Mouse (Mus musculus): ENCODE measurements around the gene 1810046K07Rik. TPM values are rescaled to one million over a fixed set of nuclear protein-coding genes. Genes with fewer than 3 reads are reported as not detected.

1810046K07Rik gene
- polyA plus RNA-seq, 1 experiment from 2014 or later = not detected

DNA sequence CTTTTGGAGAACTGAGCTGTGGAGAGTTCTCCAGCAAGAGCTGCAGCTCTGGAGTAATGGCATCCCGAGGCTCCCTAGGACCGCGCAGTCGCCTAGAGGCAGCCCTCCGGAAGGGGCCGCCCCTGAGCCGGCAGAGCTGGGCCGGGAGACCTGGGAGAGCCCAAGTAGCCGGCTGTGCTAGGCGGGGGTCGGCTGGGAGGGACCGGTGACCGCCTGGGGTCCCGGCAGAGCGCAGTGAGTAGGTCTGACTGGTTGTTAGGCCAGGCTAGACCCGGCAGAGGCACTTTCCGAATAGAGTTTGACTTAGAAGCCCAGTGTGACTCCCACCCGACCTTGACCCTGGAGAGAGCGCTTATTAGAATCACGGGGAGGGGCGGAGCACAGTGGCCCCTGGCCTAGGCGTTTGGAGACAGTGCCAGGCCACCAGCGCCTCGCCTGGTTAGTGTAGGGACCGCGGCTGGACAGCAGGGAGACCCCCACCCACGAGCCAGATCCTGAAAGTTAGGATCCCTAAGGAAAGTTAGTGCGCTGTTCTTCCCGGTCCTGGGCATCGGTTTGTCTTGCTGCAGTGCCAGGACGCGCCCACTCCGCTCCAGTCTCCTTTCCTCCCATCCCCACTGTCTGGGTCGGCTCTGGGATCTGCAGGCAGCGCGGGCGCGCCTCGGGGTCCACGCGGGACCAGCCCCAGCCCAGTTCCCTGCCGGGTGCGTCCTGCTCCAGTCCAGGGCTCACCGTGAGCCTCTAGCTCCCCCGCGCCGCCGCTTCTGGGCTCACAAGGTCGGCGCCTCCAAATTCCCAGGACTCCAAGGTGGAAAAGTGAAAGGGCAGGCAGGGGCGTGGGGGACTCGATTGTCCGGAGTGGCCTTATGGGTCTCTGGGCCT, 50.0 kb downstream of the 1810046K07Rik start, which contains the start of gene Colca2:
Gene Colca2, minus strand, starts transcription at position 70 of the 882 bp plus-strand sequence.
- peak within 1 kb of the TSS; percentile 72 for H3K27ac ChIP-seq (replicated peaks; ENCODE audit: low read depth, low read length)
- 0 out of 2 replicates have a peak, but pooled peaks cover 10% of the 10 kb centered on the region for H3K27me3 ChIP-seq (replicated peaks; ENCODE audit: control insufficient read depth, insufficient read depth, low read length)
- H3K4me1 ChIP-seq (ENCODE audit: control insufficient read depth, insufficient read depth, low read length) = peaks cover 5% of the 10 kb centered on the region
- H3K9me3 ChIP-seq (ENCODE audit: control insufficient read depth, low read length) = no peaks in the 10 kb centered on the region
- peak within 1 kb of the TSS; percentile 90 for H3K4me2 ChIP-seq (ENCODE audit: low read depth, low read length)
- H3K36me3 ChIP-seq (ENCODE audit: control insufficient read depth, insufficient read depth, low read length) = no peaks in the 10 kb centered on the region
- peak; percentile 95 for ATAC-seq (ENCODE audit: low read depth)
- peak within 1 kb of the TSS; percentile 61 for H3K4me3 ChIP-seq (ENCODE audit: low read depth, low read length)
- DNase-seq (ENCODE audit: low spot score) = peak; percentile 91
- under 1% methylated on average over 46 of the region's 53 CpGs for WGBS
- H3K9ac ChIP-seq (ENCODE audit: low read depth, low read length) = peak within 1 kb of the TSS; percentile 65

DNA sequence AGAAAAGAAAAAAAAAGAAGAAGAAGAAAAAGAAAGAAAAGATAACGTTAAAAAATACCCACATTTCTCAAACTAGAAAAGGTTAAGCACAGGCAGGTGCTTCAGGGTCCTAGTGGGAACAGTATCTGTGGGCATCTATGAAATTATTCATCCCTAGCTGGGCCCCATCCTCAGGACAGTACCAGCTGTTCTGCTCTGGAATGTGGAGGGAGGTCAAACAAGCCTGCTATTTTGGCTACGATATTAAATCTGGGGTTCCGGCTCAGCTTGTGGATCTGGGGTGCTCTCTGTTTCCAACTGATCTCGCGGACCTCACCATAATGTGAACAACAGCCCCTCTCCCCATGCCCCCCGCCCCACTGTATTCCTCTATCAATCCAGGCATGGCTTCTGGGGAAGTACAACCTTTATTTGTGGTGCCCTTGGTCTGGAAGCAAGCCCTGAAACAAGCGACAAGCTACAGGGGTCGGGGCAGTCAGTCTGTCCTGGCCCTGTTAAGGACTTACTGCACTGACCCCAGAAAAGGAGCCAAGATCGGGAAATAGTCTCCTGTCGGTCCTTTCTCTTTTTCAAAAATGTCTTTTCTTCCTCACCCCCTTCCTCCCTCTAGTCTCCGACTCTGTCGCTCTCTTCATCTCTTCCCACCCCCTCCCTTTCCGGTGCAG, 50.8 kb downstream of the 1810046K07Rik start:
- ATAC-seq (ENCODE audit: low read depth) = peak; percentile 47
- H3K4me2 ChIP-seq (ENCODE audit: low read depth, low read length) = peak overlapping the region; percentile 90

DNA sequence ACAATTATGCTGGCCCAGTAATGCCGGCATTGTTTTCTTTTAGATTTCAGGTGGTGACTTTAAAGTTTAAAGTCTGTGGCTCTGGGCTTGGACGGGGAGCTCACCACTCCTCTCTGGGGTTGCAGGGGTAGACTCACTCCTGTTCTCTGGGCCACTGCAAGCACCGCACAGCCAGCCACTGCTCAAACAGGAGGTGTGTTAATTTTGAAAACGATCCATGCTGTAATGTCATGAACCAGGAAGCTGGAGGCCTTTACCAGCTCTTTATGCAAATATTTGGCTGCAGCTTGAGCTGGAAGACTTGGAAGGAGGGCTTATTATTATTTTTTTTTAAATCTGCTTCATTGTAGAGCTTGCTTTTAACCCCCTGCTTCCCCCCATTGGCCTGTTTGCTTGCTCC, 54.0 kb downstream of the 1810046K07Rik start:
- DNase-seq (ENCODE audit: low spot score) (peak; percentile 63), ATAC-seq (ENCODE audit: low read depth) (no peak)
- Histone ChIP-seq H3K4me3 (ENCODE audit: low read depth, low read length) (no peak overlapping the region), H3K4me2 (ENCODE audit: low read depth, low read length) (no peak overlapping the region), H3K9me3 (ENCODE audit: control insufficient read depth, low read length) (no peaks in the 10 kb centered on the region), H3K36me3 (ENCODE audit: control insufficient read depth, insufficient read depth, low read length) (no peaks in the 10 kb centered on the region), H3K9ac (ENCODE audit: low read depth, low read length) (no peak overlapping the region), H3K27ac (replicated peaks; ENCODE audit: low read depth, low read length) (no peak overlapping the region), H3K27me3 (replicated peaks; ENCODE audit: control insufficient read depth, insufficient read depth, low read length) (0 out of 2 replicates have a peak, but pooled peaks cover under 1% of the 10 kb centered on the region), H3K4me1 (ENCODE audit: control insufficient read depth, insufficient read depth, low read length) (peaks cover 5% of the 10 kb centered on the region)
- 30% methylated on average over 4 of the region's 4 CpGs for WGBS

More for the DNA sequence above, 50.8 kb downstream of the 1810046K07Rik start:
- peak overlapping the region; percentile 65 for H3K9ac ChIP-seq (ENCODE audit: low read depth, low read length)
- 15% methylated on average over 13 of the region's 13 CpGs for WGBS
- H3K27me3 ChIP-seq (replicated peaks; ENCODE audit: control insufficient read depth, insufficient read depth, low read length) = 0 out of 2 replicates have a peak, but pooled peaks cover 10% of the 10 kb centered on the region
- H3K27ac ChIP-seq (replicated peaks; ENCODE audit: low read depth, low read length) = peak overlapping the region; percentile 72
- H3K4me1 ChIP-seq (ENCODE audit: control insufficient read depth, insufficient read depth, low read length) = peaks cover 5% of the 10 kb centered on the region
- peak; percentile 44 for DNase-seq (ENCODE audit: low spot score)
- no peaks in the 10 kb centered on the region for H3K36me3 ChIP-seq (ENCODE audit: control insufficient read depth, insufficient read depth, low read length)
- peak overlapping the region; percentile 61 for H3K4me3 ChIP-seq (ENCODE audit: low read depth, low read length)
- H3K9me3 ChIP-seq (ENCODE audit: control insufficient read depth, low read length) = no peaks in the 10 kb centered on the region

DNA sequence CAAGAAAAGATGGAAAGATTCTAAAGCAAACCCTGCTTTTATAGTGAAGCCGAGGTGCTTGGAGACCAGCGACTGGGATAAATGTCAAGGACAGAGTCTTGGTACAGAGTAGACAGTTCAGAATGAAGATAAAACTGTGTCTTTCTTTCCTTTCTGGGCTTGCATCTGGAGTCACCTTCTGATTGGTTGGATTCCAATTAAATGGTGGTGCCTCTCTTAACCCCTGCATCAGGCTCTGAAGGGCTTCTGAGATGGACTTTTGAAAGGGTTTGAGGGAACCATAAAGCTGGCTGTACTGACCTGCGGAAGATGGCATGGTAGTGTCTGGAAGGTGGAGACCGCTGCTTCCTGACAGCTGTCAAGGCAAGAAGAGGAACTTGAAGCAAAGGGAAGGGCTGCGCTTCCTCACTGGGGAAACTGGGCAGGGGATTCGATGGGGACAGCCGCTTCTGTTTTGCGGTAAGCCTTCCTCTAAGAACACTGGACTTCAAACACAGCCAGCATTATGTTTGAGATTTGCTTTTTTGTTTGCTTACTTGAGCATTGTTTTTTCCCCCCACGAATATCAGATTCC, 55.0 kb downstream of the 1810046K07Rik start:
- H3K9ac ChIP-seq (ENCODE audit: low read depth, low read length) = no peak overlapping the region
- H3K4me2 ChIP-seq (ENCODE audit: low read depth, low read length) = no peak overlapping the region
- DNase-seq (ENCODE audit: low spot score) (no peak), ATAC-seq (ENCODE audit: low read depth) (no peak)
- H3K4me1 ChIP-seq (ENCODE audit: control insufficient read depth, insufficient read depth, low read length) = peaks cover 7% of the 10 kb centered on the region
- H3K4me3 ChIP-seq (ENCODE audit: low read depth, low read length) = no peak overlapping the region
- H3K27me3 ChIP-seq (replicated peaks; ENCODE audit: control insufficient read depth, insufficient read depth, low read length) = no peaks in the 10 kb centered on the region
- H3K9me3 ChIP-seq (ENCODE audit: control insufficient read depth, low read length) = no peaks in the 10 kb centered on the region
- H3K36me3 ChIP-seq (ENCODE audit: control insufficient read depth, insufficient read depth, low read length) = no peaks in the 10 kb centered on the region
- 71% methylated on average over 9 of the region's 9 CpGs for WGBS
- no peak overlapping the region for H3K27ac ChIP-seq (replicated peaks; ENCODE audit: low read depth, low read length)

DNA sequence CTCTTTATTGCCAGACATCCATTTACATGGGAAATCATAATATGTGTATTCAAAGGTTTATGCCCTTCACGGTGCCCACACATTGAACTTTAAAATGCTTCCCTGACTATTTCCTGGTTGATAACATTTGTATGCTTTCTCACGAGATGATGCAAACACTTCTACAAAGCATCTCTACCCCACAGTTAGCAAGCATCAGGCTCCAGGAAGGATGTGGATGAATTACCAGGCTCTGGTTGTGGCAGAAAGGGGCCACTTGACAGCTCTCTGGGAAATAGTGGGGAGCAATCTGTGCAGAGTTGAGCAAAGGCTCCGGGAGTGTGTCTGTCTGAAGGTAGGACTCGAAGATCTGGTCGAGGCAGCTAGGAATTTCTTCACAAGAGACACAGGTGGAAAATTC, 56.6 kb downstream of the 1810046K07Rik start:
- Histone ChIP-seq H3K36me3 (ENCODE audit: control insufficient read depth, insufficient read depth, low read length) (no peaks in the 10 kb centered on the region), H3K9me3 (ENCODE audit: control insufficient read depth, low read length) (no peaks in the 10 kb centered on the region), H3K4me1 (ENCODE audit: control insufficient read depth, insufficient read depth, low read length) (peaks cover 4% of the 10 kb centered on the region; the same call in 1 of the 2 replicates), H3K9ac (ENCODE audit: low read depth, low read length) (no peak overlapping the region), H3K4me2 (ENCODE audit: low read depth, low read length) (no peak overlapping the region), H3K27ac (replicated peaks; ENCODE audit: low read depth, low read length) (no peak overlapping the region), H3K4me3 (ENCODE audit: low read depth, low read length) (no peak overlapping the region), H3K27me3 (replicated peaks; ENCODE audit: control insufficient read depth, insufficient read depth, low read length) (no peaks in the 10 kb centered on the region)
- no peak for ATAC-seq (ENCODE audit: low read depth)
- WGBS = 71% methylated on average over 5 of the region's 5 CpGs
- no peak for DNase-seq (ENCODE audit: low spot score)

DNA sequence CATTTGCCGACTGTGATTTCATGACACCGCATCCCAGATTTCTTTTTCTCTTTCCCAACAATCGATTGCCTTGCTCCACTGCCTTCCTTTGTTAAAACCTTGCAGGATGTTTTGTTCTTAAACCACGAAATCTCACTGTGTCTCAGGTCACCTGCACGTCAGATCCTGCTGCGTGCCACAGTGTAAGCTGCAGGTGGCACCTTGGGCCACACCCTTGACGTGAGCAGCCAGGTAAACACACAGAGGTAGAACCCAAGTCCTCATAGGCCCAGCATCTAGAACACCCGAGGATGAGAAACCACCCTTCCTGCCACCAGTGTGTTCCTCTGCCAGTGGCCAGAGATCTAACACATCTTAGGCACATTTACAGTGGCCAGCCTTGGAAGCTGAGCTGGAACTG, 57.6 kb downstream of the 1810046K07Rik start:
- H3K27ac ChIP-seq (replicated peaks; ENCODE audit: low read depth, low read length) = no peak overlapping the region
- no peaks in the 10 kb centered on the region for H3K36me3 ChIP-seq (ENCODE audit: control insufficient read depth, insufficient read depth, low read length)
- 77% methylated on average over 8 of the region's 8 CpGs for WGBS
- H3K9ac ChIP-seq (ENCODE audit: low read depth, low read length) = no peak overlapping the region
- peak; percentile 81; the same call in 1 of the 2 replicates for ATAC-seq (ENCODE audit: low read depth)
- no peaks in the 10 kb centered on the region for H3K27me3 ChIP-seq (replicated peaks; ENCODE audit: control insufficient read depth, insufficient read depth, low read length)
- no peak overlapping the region for H3K4me3 ChIP-seq (ENCODE audit: low read depth, low read length)
- H3K4me1 ChIP-seq (ENCODE audit: control insufficient read depth, insufficient read depth, low read length) = peaks cover 4% of the 10 kb centered on the region; the same call in 1 of the 2 replicates
- H3K4me2 ChIP-seq (ENCODE audit: low read depth, low read length) = no peak overlapping the region
- peak; percentile 58 for DNase-seq (ENCODE audit: low spot score)
- H3K9me3 ChIP-seq (ENCODE audit: control insufficient read depth, low read length) = no peaks in the 10 kb centered on the region

DNA sequence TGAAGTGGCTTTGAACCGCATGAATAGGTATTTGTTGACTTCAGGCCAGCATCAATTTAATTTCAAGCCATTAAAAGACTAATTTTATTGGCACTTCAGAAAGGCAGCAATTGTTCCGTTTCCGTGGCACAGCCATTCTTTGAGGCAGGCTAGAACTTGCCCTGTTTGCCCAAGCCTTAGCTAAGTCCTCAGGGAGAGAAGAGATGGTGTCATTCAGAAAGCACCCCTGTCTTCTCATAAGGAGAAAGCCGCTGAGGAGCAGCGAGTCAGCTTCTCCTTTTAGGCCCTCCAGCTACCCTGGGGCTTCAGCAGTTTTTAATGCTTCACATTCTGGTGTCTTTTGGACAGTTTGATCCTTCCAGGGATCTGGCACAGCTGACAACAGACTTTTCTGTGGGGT, 59.9 kb downstream of the 1810046K07Rik start:
- WGBS = 72% methylated on average over 5 of the region's 5 CpGs
- no peak overlapping the region for H3K4me2 ChIP-seq (ENCODE audit: low read depth, low read length)
- no peak overlapping the region for H3K9ac ChIP-seq (ENCODE audit: low read depth, low read length)
- DNase-seq (ENCODE audit: low spot score) (peak; percentile 20), ATAC-seq (ENCODE audit: low read depth) (no peak)
- no peaks in the 10 kb centered on the region for H3K36me3 ChIP-seq (ENCODE audit: control insufficient read depth, insufficient read depth, low read length)
- H3K4me1 ChIP-seq (ENCODE audit: control insufficient read depth, insufficient read depth, low read length) = peaks cover 4% of the 10 kb centered on the region; the same call in 1 of the 2 replicates
- no peak overlapping the region for H3K4me3 ChIP-seq (ENCODE audit: low read depth, low read length)
- H3K9me3 ChIP-seq (ENCODE audit: control insufficient read depth, low read length) = no peaks in the 10 kb centered on the region
- no peak overlapping the region for H3K27ac ChIP-seq (replicated peaks; ENCODE audit: low read depth, low read length)
- no peaks in the 10 kb centered on the region for H3K27me3 ChIP-seq (replicated peaks; ENCODE audit: control insufficient read depth, insufficient read depth, low read length)

DNA sequence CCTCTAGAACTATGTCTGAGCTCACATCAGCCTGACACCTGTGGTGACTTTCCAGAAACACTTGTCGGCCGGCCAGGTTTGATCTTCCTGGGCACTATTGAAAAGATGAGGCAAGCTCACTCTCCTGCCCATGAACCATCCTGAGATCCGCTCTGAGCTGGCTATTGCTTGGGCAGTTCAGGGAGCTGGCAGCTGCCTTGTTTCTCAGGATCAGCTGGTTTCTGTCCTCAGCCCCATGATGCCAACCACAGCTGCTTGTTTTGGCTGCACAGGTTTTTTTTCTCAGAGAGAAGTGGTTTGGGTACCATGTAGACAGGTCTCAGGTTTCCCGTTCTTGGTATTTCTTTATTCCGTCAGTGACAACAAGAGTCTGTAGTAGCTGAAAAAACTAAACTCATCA, 70.3 kb downstream of the 1810046K07Rik start:
- Histone ChIP-seq H3K27me3 (replicated peaks; ENCODE audit: control insufficient read depth, insufficient read depth, low read length) (no peaks in the 10 kb centered on the region), H3K27ac (replicated peaks; ENCODE audit: low read depth, low read length) (no peak overlapping the region), H3K4me1 (ENCODE audit: control insufficient read depth, insufficient read depth, low read length) (no peaks in the 10 kb centered on the region), H3K4me3 (ENCODE audit: low read depth, low read length) (no peak overlapping the region), H3K9ac (ENCODE audit: low read depth, low read length) (no peak overlapping the region), H3K9me3 (ENCODE audit: control insufficient read depth, low read length) (no peaks in the 10 kb centered on the region), H3K4me2 (ENCODE audit: low read depth, low read length) (no peak overlapping the region), H3K36me3 (ENCODE audit: control insufficient read depth, insufficient read depth, low read length) (no peaks in the 10 kb centered on the region)
- 68% methylated on average over 5 of the region's 5 CpGs for WGBS
- no peak for DNase-seq (ENCODE audit: low spot score)
- ATAC-seq (ENCODE audit: low read depth) = no peak

Measured in embryonic facial prominence, embryonic 14.5 days (tissue).